In the genomic region with DNA sequence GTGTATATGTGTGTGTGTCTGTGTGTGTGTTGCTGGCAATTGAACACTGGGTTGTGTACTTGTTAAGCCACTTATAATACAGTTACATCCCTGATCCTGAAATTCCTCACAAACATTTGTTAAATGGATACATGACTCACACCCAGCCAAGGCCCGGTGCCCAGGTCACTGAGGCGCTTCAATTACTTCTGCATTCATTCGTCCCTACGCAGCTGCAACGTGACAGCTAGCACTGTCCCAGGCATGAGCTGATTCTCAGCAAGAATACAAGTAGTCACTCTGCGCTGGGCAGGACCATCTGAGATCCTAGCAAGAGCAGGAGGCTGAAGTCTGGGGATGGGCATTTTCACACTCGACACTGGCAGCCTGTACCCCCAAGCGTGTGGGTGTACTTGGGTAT, we compare ENCODE assay signal across 19 mouse cellular contexts. TPM values are rescaled to one million over a fixed set of nuclear protein-coding genes. Genes with fewer than 3 reads are reported as not detected.
DNase-seq lines count a peak whose midpoint lies in the region; ATAC-seq and TF ChIP-seq lines count a peak whose summit lies in the region.
"Had no signal": no experiment of that assay in that cellular context is flagged by ENCODE, and none has a peak within 500 bp of the region (broad histone marks: within the 10 kb centered on the region; RNA-seq: fewer than 3 reads in every experiment).

No protein-coding gene starts in this region.

- TF ChIP-seq CTCF in gastrocnemius, adult 2 months (IDR thresholded peaks at IDR 0.05) = no peak

- H3K4me2 ChIP-seq in hindbrain, embryonic 15.5 days = no peak overlapping the region
- H3K4me2 ChIP-seq in myocyte (ENCODE audit: low read depth) = peak overlapping the region; percentile 95
- H3K4me2 ChIP-seq: lung, embryonic 14.5 days; neural tube, embryonic 13.5 days had no signal

- DNase-seq in gastrocnemius, adult 2 months = peak; percentile 56
- no peak for DNase-seq in gastrocnemius, postnatal 10 days
- peak; percentile 43 for DNase-seq in retina, postnatal 1 day
- DNase-seq in retina, embryonic 14.5 days (ENCODE audit: low spot score) = no peak
- DNase-seq in thymus, postnatal 0 days (ENCODE audit: low spot score) = no peak
- no peak for DNase-seq in layer of hippocampus, postnatal 25 days (ENCODE audit: extremely low spot score in 1 of 2, low spot score in 1 of 2)
- DNase-seq: cerebellum, postnatal 25 days; lung, embryonic 14.5 days; thymus, postnatal 25 days had no signal

- no peak overlapping the region for H3K9ac ChIP-seq in hindbrain, embryonic 15.5 days
- H3K9ac ChIP-seq: lung, embryonic 14.5 days; neural tube, embryonic 13.5 days had no signal

- no peaks in the 10 kb centered on the region for H3K27me3 ChIP-seq in hindbrain, embryonic 15.5 days
- no peaks in the 10 kb centered on the region for H3K27me3 ChIP-seq in myocyte (ENCODE audit: control insufficient read depth, insufficient read depth, insufficient read length)
- H3K27me3 ChIP-seq: neural tube, embryonic 13.5 days had no signal

- peak overlapping the region; percentile 58 for H3K27ac ChIP-seq in gastrocnemius, adult 2 months
- no peak overlapping the region for H3K27ac ChIP-seq in hindbrain, embryonic 15.5 days (replicated peaks)
- H3K27ac ChIP-seq: neural tube, embryonic 13.5 days; stomach, postnatal 0 days had no signal

- ATAC-seq in hindbrain, embryonic 15.5 days (ENCODE audit: low FRiP score, low read depth) = peak; percentile 39; the same call in 1 of the 2 replicates
- ATAC-seq: forebrain, embryonic 16.5 days; inflammation-experienced regulatory T-cells, adult 6 months had no signal

- no peak for TF ChIP-seq POLR2A in myocyte (IDR thresholded peaks at IDR 0.05; ENCODE audit: insufficient read length, low read depth)

- no peak overlapping the region for H3ac ChIP-seq in myocyte (ENCODE audit: control insufficient read depth, insufficient read length)

- H3K36me3 ChIP-seq in hindbrain, embryonic 15.5 days = no peaks in the 10 kb centered on the region
- peaks cover 5% of the 10 kb centered on the region for H3K36me3 ChIP-seq in myocyte (ENCODE audit: control insufficient read depth, insufficient read depth)
- H3K36me3 ChIP-seq: neural tube, embryonic 13.5 days had no signal

- peaks cover 36% of the 10 kb centered on the region for H3K79me2 ChIP-seq in myocyte (ENCODE audit: control insufficient read depth, insufficient read depth)

- no peak overlapping the region for H3K4me3 ChIP-seq in gastrocnemius, adult 2 months
- H3K4me3 ChIP-seq in hindbrain, embryonic 15.5 days = no peak overlapping the region
- H3K4me3 ChIP-seq in myocyte = no peak overlapping the region
- H3K4me3 ChIP-seq: embryonic facial prominence, embryonic 10.5 days; erythroblast, embryonic 14.5 days; neural tube, embryonic 13.5 days had no signal

- intact Hi-C loops in gastrocnemius, adult 2 months (cut with DNase I) = no loop called here

- H3K4me1 ChIP-seq in hindbrain, embryonic 15.5 days (replicated peaks) = peaks cover 37% of the 10 kb centered on the region

- H3K9me3 ChIP-seq in hindbrain, embryonic 15.5 days = no peaks in the 10 kb centered on the region
- H3K9me3 ChIP-seq: embryonic facial prominence, embryonic 10.5 days; neural tube, embryonic 13.5 days had no signal

- WGBS in hindbrain, embryonic 15.5 days = 57% methylated on average over 8 of the region's 8 CpGs

TF ChIP-seq in myocyte, 11 proteins besides CTCF, POLR2A, EP300 and RAD21:
- TF ChIP-seq CEBPB (IDR thresholded peaks at IDR 0.05; ENCODE audit: insufficient read depth, poor library complexity, severe bottlenecking) (no peak), SRF (IDR thresholded peaks at IDR 0.05; ENCODE audit: control insufficient read depth, insufficient read length, low read depth) (no peak), MYOG (IDR thresholded peaks at IDR 0.05; ENCODE audit: control insufficient read depth in 1 of 3, insufficient read depth in 1 of 3, insufficient read length in 2 of 3, low read depth in 2 of 3) (no peak), MYOD1 (IDR thresholded peaks at IDR 0.05; ENCODE audit: control insufficient read depth in 1 of 3, insufficient read length in 2 of 3, low read depth in 2 of 3) (peak in 2 of 3 experiments; percentile 11 to 42), POLR2AphosphoS2 (IDR thresholded peaks at IDR 0.05; ENCODE audit: insufficient read length, low read depth) (no peak), USF1 (IDR thresholded peaks at IDR 0.05; ENCODE audit: low read depth) (no peak), MAX (IDR thresholded peaks at IDR 0.05; ENCODE audit: low read depth) (no peak)

RNA-seq across cellular contexts. Expression of gene Mrc2, which starts 22.9 kb away (rescaled TPM):
- total RNA-seq in gastrocnemius, adult 2 months (2021) = 10 to 100 TPM in 1 of 2 experiments, 1 to 10 TPM in 1; 5.9 to 17.6 TPM
- 10 to 100 TPM; 42.2 to 70.8 TPM for total RNA-seq in gastrocnemius, postnatal 10 days (2021)
- 5.8 and 6.3 TPM in 2 replicates for polyA plus RNA-seq in hindbrain, embryonic 15.5 days (2015; fragmentation: Nextera tagmentation; extraction: Ambion mirVana)
- 47.7 TPM for polyA plus RNA-seq in myocyte (2012; fragmentation: generic; extraction: Trizol)
- polyA plus RNA-seq in thymus, postnatal 0 days (2015; fragmentation: Nextera tagmentation; extraction: Ambion mirVana) = 0.74 and 0.84 TPM in 2 replicates
- total RNA-seq in layer of hippocampus, postnatal 25 days (2021) = 1 to 10 TPM; 3.7 to 5.0 TPM
- total RNA-seq: megakaryocyte-erythroid progenitor cell, adult 5-6 weeks; MEL had no signal
- polyA plus RNA-seq: inflammation-experienced regulatory T-cells, adult 6 months had no signal

Comparison
In these comparisons a context has a peak if more than half of its experiments do, and no peak if none do; other contexts are left out.
1. DNase-seq: peak in gastrocnemius, adult 2 months (single experiment) and retina, postnatal 1 day (single experiment); none in gastrocnemius, postnatal 10 days (single experiment), retina, embryonic 14.5 days (single experiment), thymus, postnatal 0 days (single experiment) and layer of hippocampus, postnatal 25 days (0 of 2).